Mouse (Mus musculus) gastrocnemius, postnatal 4 days (tissue): ENCODE results near the gene Clec18a. TPM values are rescaled to one million over a fixed set of nuclear protein-coding genes. Genes with fewer than 3 reads are reported as not detected.

Experiments used
- microRNA-seq: library from miRNA; unstranded; fragments of <30 nt; microRNA quantifications from one replicate; pipeline ENCODE4 v1.2.0, GENCODE M21; 2021
- total RNA-seq, 2 experiments: library from RNA; stranded (reverse); gene quantifications; 2 replicates each; pipeline ENCODE4 v1.2.3; 2021

Gene Clec18a
- total RNA-seq, 2 experiments from 2014 or later = 1.4 to 2.4 TPM

Small RNAs within 50 kb of the gene (microRNA-seq; reads per million reads assigned to microRNA genes)
- gene Gm24103 (not detected), gene Mir3473d (not detected)

Other genes with a start within 250 kb of the Clec18a start
- gene Cog4, start 245.8 kb downstream of the Clec18a start, total RNA-seq = 10 to 100 TPM; 59.5 to 66.6 TPM
- gene Sf3b3, start 245.6 kb downstream of the Clec18a start, total RNA-seq = 10 to 100 TPM; 56.3 to 63.0 TPM
- gene Fuk, start 189.9 kb downstream of the Clec18a start, total RNA-seq = 1 to 10 TPM; 5.9 to 6.5 TPM
- 10 to 100 TPM; 44.0 to 44.9 TPM for gene St3gal2, start 172.5 kb downstream of the Clec18a start, total RNA-seq
- 10 to 100 TPM; 50.6 to 56.3 TPM for gene Ddx19a, start 94.6 kb downstream of the Clec18a start, total RNA-seq
- gene Ddx19b, start 60.7 kb downstream of the Clec18a start, total RNA-seq = 10 to 100 TPM; 10.2 to 10.7 TPM
- 10 to 100 TPM; 47.1 to 52.3 TPM for gene Aars, start 59.3 kb downstream of the Clec18a start, total RNA-seq
- not detected for gene Exosc6, start 36.1 kb downstream of the Clec18a start, total RNA-seq
- gene Pdpr, start 2.2 kb upstream of the Clec18a start, total RNA-seq = 10 to 100 TPM; 43.0 to 49.6 TPM
- gene Glg1, start 166.8 kb upstream of the Clec18a start, total RNA-seq = 10 to 100 TPM; 90.1 to 92.8 TPM
- 10 to 100 TPM; 18.6 to 18.7 TPM for gene Rfwd3, start 207.8 kb upstream of the Clec18a start, total RNA-seq
- 1 to 10 TPM; 2.9 to 3.1 TPM for gene Mlkl, start 245.8 kb upstream of the Clec18a start, total RNA-seq